Mouse (Mus musculus): ENCODE measurements around the gene C1ql2.

C1ql2 gene

GRCm38 (mm10) chr1:120354387-120354786 lies 14.0 kb downstream of the C1ql2 start:
- Histone ChIP-seq H3K36me3 (ENCODE audit: control insufficient read depth, insufficient read depth, low read length, poor library complexity, severe bottlenecking) (no peaks in the 10 kb centered on the region), H3K27me3 (ENCODE audit: control insufficient read depth, insufficient read depth, low read length, poor library complexity, severe bottlenecking) (no peaks in the 10 kb centered on the region)
- no peak for DNase-seq (ENCODE audit: low read depth, low spot score)

- Histone ChIP-seq H3K27me3 (ENCODE audit: control insufficient read depth, insufficient read depth, low read length, poor library complexity, severe bottlenecking) (no peaks in the 10 kb centered on the region), H3K36me3 (ENCODE audit: control insufficient read depth, insufficient read depth, low read length, poor library complexity, severe bottlenecking) (no peaks in the 10 kb centered on the region)
- no peak for DNase-seq (ENCODE audit: low read depth, low spot score)
These were observed 17.2 kb downstream of the C1ql2 start for GRCm38 (mm10) chr1:120357371-120358274.

- Histone ChIP-seq H3K27me3 (ENCODE audit: control insufficient read depth, insufficient read depth, low read length, poor library complexity, severe bottlenecking) (no peaks in the 10 kb centered on the region), H3K36me3 (ENCODE audit: control insufficient read depth, insufficient read depth, low read length, poor library complexity, severe bottlenecking) (no peaks in the 10 kb centered on the region)
- no peak for DNase-seq (ENCODE audit: low read depth, low spot score)
These were observed 23.3 kb downstream of the C1ql2 start for GRCm38 (mm10) chr1:120363638-120364037.

- no peak for DNase-seq (ENCODE audit: low read depth, low spot score)
- Histone ChIP-seq H3K27me3 (ENCODE audit: control insufficient read depth, insufficient read depth, low read length, poor library complexity, severe bottlenecking) (no peaks in the 10 kb centered on the region), H3K36me3 (ENCODE audit: control insufficient read depth, insufficient read depth, low read length, poor library complexity, severe bottlenecking) (no peaks in the 10 kb centered on the region)
These were observed 27.8 kb downstream of the C1ql2 start for GRCm38 (mm10) chr1:120368138-120368537.

- Histone ChIP-seq H3K27me3 (ENCODE audit: control insufficient read depth, insufficient read depth, low read length, poor library complexity, severe bottlenecking) (no peaks in the 10 kb centered on the region), H3K36me3 (ENCODE audit: control insufficient read depth, insufficient read depth, low read length, poor library complexity, severe bottlenecking) (no peaks in the 10 kb centered on the region)
- no peak for DNase-seq (ENCODE audit: low read depth, low spot score)
These were observed 33.7 kb downstream of the C1ql2 start for GRCm38 (mm10) chr1:120374131-120374530.

GRCm38 (mm10) chr1:120374832-120375231 lies 34.5 kb downstream of the C1ql2 start:
- no peak for DNase-seq (ENCODE audit: low read depth, low spot score)
- Histone ChIP-seq H3K36me3 (ENCODE audit: control insufficient read depth, insufficient read depth, low read length, poor library complexity, severe bottlenecking) (no peaks in the 10 kb centered on the region), H3K27me3 (ENCODE audit: control insufficient read depth, insufficient read depth, low read length, poor library complexity, severe bottlenecking) (no peaks in the 10 kb centered on the region)

- H3K36me3 ChIP-seq (ENCODE audit: control insufficient read depth, insufficient read depth, low read length, poor library complexity, severe bottlenecking): no peaks in the 10 kb centered on the region
- H3K27me3 ChIP-seq (ENCODE audit: control insufficient read depth, insufficient read depth, low read length, poor library complexity, severe bottlenecking): no peaks in the 10 kb centered on the region
- DNase-seq (ENCODE audit: low read depth, low spot score): no peak
These were observed 44.7 kb downstream of the C1ql2 start for GRCm38 (mm10) chr1:120385029-120385571.

- DNase-seq (ENCODE audit: low read depth, low spot score): no peak
- no peaks in the 10 kb centered on the region for H3K36me3 ChIP-seq (ENCODE audit: control insufficient read depth, insufficient read depth, low read length, poor library complexity, severe bottlenecking)
- no peaks in the 10 kb centered on the region for H3K27me3 ChIP-seq (ENCODE audit: control insufficient read depth, insufficient read depth, low read length, poor library complexity, severe bottlenecking)
These were observed 49.4 kb downstream of the C1ql2 start for GRCm38 (mm10) chr1:120389734-120390133.

GRCm38 (mm10) chr1:120390336-120390735 lies 50.0 kb downstream of the C1ql2 start:
- no peaks in the 10 kb centered on the region for H3K27me3 ChIP-seq (ENCODE audit: control insufficient read depth, insufficient read depth, low read length, poor library complexity, severe bottlenecking)
- DNase-seq (ENCODE audit: low read depth, low spot score): peak; percentile 45
- no peaks in the 10 kb centered on the region for H3K36me3 ChIP-seq (ENCODE audit: control insufficient read depth, insufficient read depth, low read length, poor library complexity, severe bottlenecking)

Measured in splenic B cell, adult 2 months (primary cell).